Mouse (Mus musculus) kidney, postnatal 0 days (tissue): ENCODE measurements around the gene Slc47a1. TPM values are rescaled to one million over a fixed set of nuclear protein-coding genes. Genes with fewer than 3 reads are reported as not detected.
"Not testable (repeated sequence)": the region's sequence is repeated elsewhere in the genome, so short reads cannot be mapped to it uniquely, and the experiment has no call there.

Experiments used
- ATAC-seq: fragments of 200-750 bp; cut with Nextera tagmentation; replicated peaks from 2 replicates; pipeline ENCODE4 v1.8.0; 2017; ENCODE audit warnings: low read depth, moderate number of reproducible peaks, moderate TSS enrichment, moderate library complexity; ENCODE audit not compliant: low FRiP score
- DNase-seq: peaks from one replicate; pipeline ENCODE4 v3.0.0-alpha.2; 2016; ENCODE audit warnings: low spot score
- H3K27ac ChIP-seq: fragments of 300-500 bp; sonication (generic); 2 replicates; pipeline ENCODE4 v1.5.1; 2014; ENCODE audit warnings: mild to moderate bottlenecking
- H3K27me3 ChIP-seq: fragments of 300-500 bp; sonication (generic); 2 replicates; pipeline ENCODE4 v1.6.1; 2014; ENCODE audit warnings: low read length, mixed read lengths; ENCODE audit not compliant: insufficient read depth
- H3K36me3 ChIP-seq: fragments of 300-500 bp; sonication (generic); 2 replicates; pipeline ENCODE4 v1.6.1; 2014; ENCODE audit warnings: low read length, mixed read lengths; ENCODE audit not compliant: insufficient read depth
- H3K4me1 ChIP-seq: fragments of 300-500 bp; sonication (generic); replicated peaks from 2 replicates; pipeline ENCODE4 v1.6.1; 2014; ENCODE audit warnings: antibody characterized with exemption, low read length, mixed read lengths; ENCODE audit not compliant: insufficient read depth
- H3K4me2 ChIP-seq: fragments of 300-500 bp; sonication (generic); 2 replicates; pipeline ENCODE4 v1.6.1; 2014; ENCODE audit warnings: mild to moderate bottlenecking, low read length, moderate library complexity, mixed read lengths
- H3K4me3 ChIP-seq: fragments of 300-500 bp; sonication (generic); replicated peaks from 2 replicates; pipeline ENCODE4 v1.5.1; 2014; ENCODE audit warnings: low read depth, low read length
- H3K9ac ChIP-seq: fragments of 300-500 bp; sonication (generic); 2 replicates; pipeline ENCODE4 v1.6.1; 2014; ENCODE audit warnings: low read depth, low read length
- H3K9me3 ChIP-seq: fragments of 300-500 bp; sonication (generic); replicated peaks from 2 replicates; pipeline ENCODE4 v1.6.1; 2016; ENCODE audit warnings: low read length, inconsistent platforms, mixed read lengths
- CTCF ChIP-seq: IDR thresholded peaks from 2 replicates; pipeline ENCODE4 v1.5.1; 2016; ENCODE audit warnings: antibody characterized with exemption, low read depth, mild to moderate bottlenecking, moderate library complexity
- WGBS: fragments of 180-500 bp; shearing (Covaris S2); extraction: QIAGEN DNeasy Blood & Tissue Kit; methylation state at CpG from one replicate; pipeline ENCODE4 v1.1.7; 2014; 5-methylcytosine and 5-hydroxymethylcytosine counted together
- polyA plus RNA-seq: library from polyadenylated mRNA; unstranded; fragments of >200 nt; fragmentation: Nextera tagmentation; extraction: Ambion mirVana; gene quantifications from 2 replicates; pipeline ENCODE4 v1.2.1, GENCODE M21; 2015

Gene Slc47a1
- polyA plus RNA-seq, 1 experiment from 2014 or later, result 45.7 TPM

- under 1% methylated on average over 39 of the region's 39 CpGs for WGBS
- Histone ChIP-seq H3K36me3 (no peaks in the 10 kb centered on the region), H3K27ac (peak overlapping the region; percentile 86), H3K4me3 (peak overlapping the region; percentile 76), H3K9me3 (no peaks in the 10 kb centered on the region), H3K4me2 (peak overlapping the region; percentile 58), H3K9ac (peak overlapping the region; percentile 71), H3K27me3 (no peaks in the 10 kb centered on the region), H3K4me1 (no peaks in the 10 kb centered on the region)
- DNase-seq (peak; percentile 65), ATAC-seq (peak; percentile 76)
- TF ChIP-seq CTCF, result peak; percentile 53
These were observed 29.6 kb upstream of the Slc47a1 start for GRCm38 (mm10) chr11:61407638-61408183.

- TF ChIP-seq CTCF, result no peak
- H3K9me3 ChIP-seq, result no peaks in the 10 kb centered on the region
- no peaks in the 10 kb centered on the region for H3K4me1 ChIP-seq
- no peak overlapping the region for H3K4me2 ChIP-seq
- H3K27me3 ChIP-seq, result no peaks in the 10 kb centered on the region
- ATAC-seq (no peak), DNase-seq (no peak)
- no peak overlapping the region for H3K27ac ChIP-seq
- no peak overlapping the region for H3K9ac ChIP-seq
- H3K36me3 ChIP-seq, result no peaks in the 10 kb centered on the region
- no peak overlapping the region for H3K4me3 ChIP-seq
- WGBS, result 76% methylated on average over 4 of the region's 4 CpGs
These were observed 23.6 kb upstream of the Slc47a1 start for GRCm38 (mm10) chr11:61401794-61402193.

GRCm38 (mm10) chr11:61400681-61401346 is 22.7 kb upstream of the Slc47a1 start:
- H3K36me3 ChIP-seq, result no peaks in the 10 kb centered on the region
- H3K4me1 ChIP-seq, result no peaks in the 10 kb centered on the region
- no peaks in the 10 kb centered on the region for H3K9me3 ChIP-seq
- WGBS, result 41% methylated on average over 8 of the region's 8 CpGs
- no peaks in the 10 kb centered on the region for H3K27me3 ChIP-seq
- no peak overlapping the region for H3K27ac ChIP-seq
- no peak overlapping the region for H3K4me2 ChIP-seq
- no peak overlapping the region for H3K4me3 ChIP-seq
- ATAC-seq (no peak), DNase-seq (no peak)
- TF ChIP-seq CTCF, result no peak
- no peak overlapping the region for H3K9ac ChIP-seq

- H3K36me3 ChIP-seq, H3K9me3 ChIP-seq, ATAC-seq, H3K27ac ChIP-seq, H3K4me3 ChIP-seq, H3K27me3 ChIP-seq, H3K4me1 ChIP-seq, DNase-seq, H3K9ac ChIP-seq, H3K4me2 ChIP-seq: not testable (repeated sequence)
- 95% methylated on average over 18 of the region's 18 CpGs for WGBS
These were observed 19.4 kb upstream of the Slc47a1 start for GRCm38 (mm10) chr11:61397423-61398043.

GRCm38 (mm10) chr11:61388936-61389335 is 10.8 kb upstream of the Slc47a1 start:
- H3K4me1 ChIP-seq, result no peaks in the 10 kb centered on the region
- no peak for ATAC-seq
- no peak overlapping the region for H3K27ac ChIP-seq
- TF ChIP-seq CTCF, result no peak
- no peak overlapping the region for H3K4me2 ChIP-seq
- 78% methylated on average over 4 of the region's 4 CpGs for WGBS
- H3K27me3 ChIP-seq, result no peaks in the 10 kb centered on the region
- no peak overlapping the region for H3K9ac ChIP-seq
- H3K4me3 ChIP-seq, result no peak overlapping the region
- no peak for DNase-seq
- no peaks in the 10 kb centered on the region for H3K36me3 ChIP-seq
- no peaks in the 10 kb centered on the region for H3K9me3 ChIP-seq

- Histone ChIP-seq H3K9me3 (no peaks in the 10 kb centered on the region), H3K9ac (no peak overlapping the region), H3K36me3 (no peaks in the 10 kb centered on the region), H3K4me1 (no peaks in the 10 kb centered on the region), H3K4me3 (no peak overlapping the region), H3K4me2 (no peak overlapping the region), H3K27ac (no peak overlapping the region), H3K27me3 (no peaks in the 10 kb centered on the region)
- peak; percentile 62 for DNase-seq
- ATAC-seq, result no peak
- peak; percentile 76 for TF ChIP-seq CTCF
- 63% methylated on average over 6 of the region's 6 CpGs for WGBS
These were observed 9.9 kb upstream of the Slc47a1 start for GRCm38 (mm10) chr11:61388012-61388411.
